Mouse (Mus musculus): ENCODE measurements around the gene Atp2c2.

The Atp2c2 gene

DNA sequence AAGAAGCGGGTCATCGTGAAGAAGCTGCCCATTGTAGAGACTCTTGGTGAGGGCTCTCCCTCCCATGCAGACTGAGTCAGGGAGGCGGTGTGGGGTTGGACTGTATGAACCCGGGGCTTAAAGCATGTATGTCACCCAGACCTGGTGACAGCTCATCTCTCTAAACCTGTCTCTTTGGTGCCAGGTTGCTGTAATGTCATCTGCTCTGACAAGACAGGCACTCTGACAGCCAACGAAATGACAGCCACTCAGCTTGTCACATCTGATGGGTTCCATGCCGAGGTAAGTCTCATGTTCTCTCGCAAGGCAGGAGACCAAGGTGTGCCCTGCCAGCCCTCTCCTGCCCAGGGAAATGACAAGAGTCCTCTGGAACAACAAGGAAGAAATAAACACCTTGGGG, 42.6 kb downstream of the Atp2c2 start:
- no peak for DNase-seq (ENCODE audit: low read depth, low spot score)

DNA sequence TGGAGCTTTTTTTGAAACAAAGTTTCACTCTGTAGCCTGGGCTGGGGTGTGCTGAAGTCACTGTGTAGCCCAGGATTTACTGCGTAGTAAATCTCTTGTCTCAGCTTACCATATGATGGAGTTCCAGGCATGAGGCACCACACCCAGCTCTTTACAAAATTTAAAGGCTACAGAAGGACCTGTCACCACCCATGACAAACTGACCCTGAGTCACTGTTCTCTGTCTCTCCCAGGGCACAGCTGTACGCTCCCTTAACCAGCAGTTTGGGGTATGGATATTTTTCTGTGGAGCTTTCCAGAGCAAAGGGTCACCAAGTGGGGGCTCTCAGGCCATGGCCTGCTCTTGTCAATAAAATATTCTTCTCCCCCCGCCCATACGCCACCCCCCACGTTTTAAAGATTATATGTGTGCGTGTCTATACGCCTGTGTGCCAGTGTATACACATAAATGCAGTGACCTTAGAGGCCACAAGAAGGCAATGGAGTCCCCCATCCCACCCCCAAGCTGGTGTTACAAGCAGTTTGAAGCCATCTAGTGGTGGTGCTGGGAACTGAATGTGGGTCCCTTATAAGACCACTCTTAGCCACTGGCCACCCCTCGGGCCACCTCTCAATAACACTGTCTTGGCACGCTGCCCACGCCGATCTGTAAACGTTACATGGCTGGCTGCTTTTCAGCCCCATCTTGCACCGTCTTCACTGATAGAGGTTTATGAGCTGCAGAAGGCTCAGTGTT, 43.6 kb downstream of the Atp2c2 start:
- DNase-seq (ENCODE audit: low read depth, low spot score): peak; percentile 88

DNA sequence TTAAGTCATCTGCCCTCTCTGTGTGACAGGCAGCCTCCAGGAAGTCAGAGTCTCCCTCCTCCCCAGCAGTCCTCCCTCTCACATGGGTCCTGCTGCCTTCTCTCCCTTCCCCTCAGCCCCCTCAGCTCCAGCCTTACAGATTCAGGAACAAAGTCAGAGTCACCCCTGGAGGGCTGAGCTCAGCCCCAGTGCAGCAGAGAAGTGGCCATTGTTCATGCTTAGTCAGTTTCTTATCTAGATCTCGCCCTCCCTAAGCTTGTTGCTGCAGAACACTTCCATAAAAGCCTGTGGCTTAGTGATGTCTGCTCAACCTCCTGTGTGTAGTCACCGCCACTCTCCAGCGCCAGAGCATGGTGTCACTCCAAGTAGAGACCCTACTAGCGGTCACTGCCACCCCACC, 44.8 kb downstream of the Atp2c2 start:
- peak; percentile 7 for DNase-seq (ENCODE audit: low read depth, low spot score)

DNA sequence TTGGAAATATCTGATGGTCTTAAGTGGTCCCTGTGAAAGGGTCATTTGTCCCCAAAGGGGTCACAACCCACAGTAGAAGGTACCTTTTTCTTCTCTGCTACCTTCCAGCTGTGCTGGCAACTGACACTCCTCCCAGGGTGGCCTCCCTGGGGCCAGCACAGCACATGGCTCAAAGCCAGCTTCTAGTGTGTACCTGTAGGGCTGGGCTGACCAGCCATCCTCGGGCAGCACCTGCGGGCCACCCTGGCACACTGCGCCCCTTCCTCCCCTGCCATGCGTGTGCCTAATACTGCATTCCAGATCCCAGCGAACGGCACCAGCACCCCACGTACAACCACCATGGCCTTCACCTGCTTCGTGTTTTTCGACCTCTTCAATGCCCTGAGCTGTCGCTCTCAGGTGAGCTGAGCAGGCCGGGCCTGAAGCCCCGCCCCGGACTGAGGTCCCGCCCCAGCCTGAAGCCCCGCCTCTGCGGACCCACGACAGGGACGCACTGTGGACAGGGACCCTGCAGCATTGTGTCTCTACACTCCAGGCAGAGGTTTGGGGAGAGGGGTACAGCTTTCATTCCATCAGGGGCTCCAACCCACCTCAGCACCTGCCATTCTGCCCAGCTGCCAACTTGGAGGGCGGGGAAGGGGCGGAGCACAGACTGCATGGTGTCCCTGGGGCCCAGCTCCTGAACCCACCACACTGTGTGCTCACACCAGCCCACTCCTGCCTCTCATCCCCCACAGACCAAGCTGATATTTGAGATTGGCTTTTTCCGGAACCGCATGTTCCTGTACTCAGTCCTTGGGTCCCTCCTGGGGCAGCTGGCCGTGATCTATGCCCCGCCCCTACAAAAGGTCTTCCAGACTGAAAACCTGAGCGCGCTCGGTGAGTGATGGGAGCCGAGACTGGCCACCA, 55.7 kb downstream of the Atp2c2 start:
- no peak for DNase-seq (ENCODE audit: low read depth, low spot score)

DNA sequence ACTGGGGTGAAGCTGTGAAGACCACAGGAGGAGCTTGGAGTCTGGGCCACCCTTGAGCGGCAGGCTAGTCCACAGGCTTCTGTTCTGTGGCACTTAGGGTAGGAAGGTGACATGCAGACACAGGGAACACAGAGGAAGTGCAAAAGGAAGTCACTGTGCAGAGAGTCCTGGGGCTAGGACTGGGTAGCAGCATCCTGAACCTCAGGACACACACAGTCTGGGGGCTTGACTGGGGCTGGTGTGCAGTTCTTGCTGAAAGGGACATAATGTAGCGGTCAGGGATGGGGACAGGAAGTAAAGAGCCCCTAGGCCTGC, 56.3 kb downstream of the Atp2c2 start:
- DNase-seq (ENCODE audit: low read depth, low spot score): no peak

DNA sequence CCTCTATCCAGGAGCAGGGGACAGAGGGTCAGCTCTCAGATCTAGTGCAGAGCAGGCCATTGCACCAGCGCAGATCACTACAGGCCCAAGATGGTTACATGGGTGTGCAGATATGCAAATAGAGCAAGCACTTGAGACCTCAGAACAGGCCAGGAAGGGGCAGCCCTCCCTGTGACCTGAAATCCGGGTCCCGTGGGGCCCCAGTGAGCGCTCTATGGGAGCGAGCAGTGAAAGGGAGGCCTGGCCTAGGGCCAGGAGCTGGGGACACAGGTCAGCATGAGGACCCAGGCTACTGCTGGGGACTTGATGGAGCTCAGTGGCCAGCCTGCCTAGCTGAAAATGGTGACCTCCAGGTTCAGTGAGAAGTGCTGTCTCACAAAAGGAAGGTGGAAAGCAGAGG, 56.7 kb downstream of the Atp2c2 start:
- no peak for DNase-seq (ENCODE audit: low read depth, low spot score)

DNA sequence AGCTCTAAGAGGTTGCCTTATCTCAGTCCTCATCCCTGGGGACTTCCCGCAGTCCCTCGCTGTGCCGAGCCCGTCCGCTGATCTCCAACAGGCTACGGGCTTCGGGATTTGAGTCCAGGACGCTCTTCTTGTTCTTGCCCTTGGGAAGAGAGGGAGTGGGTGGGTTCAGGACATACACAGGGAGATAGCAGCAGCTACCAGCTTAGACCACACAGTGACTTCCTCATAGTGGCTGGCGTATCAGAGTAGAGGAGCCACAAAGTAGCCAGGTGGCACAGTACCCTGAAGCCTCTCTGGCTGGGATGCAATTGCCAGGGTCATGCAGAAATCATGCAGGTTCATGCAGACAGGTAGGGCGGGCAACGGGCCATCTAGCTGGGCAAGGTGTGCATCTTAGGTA, 61.9 kb downstream of the Atp2c2 start:
- DNase-seq (ENCODE audit: low read depth, low spot score): no peak

DNA sequence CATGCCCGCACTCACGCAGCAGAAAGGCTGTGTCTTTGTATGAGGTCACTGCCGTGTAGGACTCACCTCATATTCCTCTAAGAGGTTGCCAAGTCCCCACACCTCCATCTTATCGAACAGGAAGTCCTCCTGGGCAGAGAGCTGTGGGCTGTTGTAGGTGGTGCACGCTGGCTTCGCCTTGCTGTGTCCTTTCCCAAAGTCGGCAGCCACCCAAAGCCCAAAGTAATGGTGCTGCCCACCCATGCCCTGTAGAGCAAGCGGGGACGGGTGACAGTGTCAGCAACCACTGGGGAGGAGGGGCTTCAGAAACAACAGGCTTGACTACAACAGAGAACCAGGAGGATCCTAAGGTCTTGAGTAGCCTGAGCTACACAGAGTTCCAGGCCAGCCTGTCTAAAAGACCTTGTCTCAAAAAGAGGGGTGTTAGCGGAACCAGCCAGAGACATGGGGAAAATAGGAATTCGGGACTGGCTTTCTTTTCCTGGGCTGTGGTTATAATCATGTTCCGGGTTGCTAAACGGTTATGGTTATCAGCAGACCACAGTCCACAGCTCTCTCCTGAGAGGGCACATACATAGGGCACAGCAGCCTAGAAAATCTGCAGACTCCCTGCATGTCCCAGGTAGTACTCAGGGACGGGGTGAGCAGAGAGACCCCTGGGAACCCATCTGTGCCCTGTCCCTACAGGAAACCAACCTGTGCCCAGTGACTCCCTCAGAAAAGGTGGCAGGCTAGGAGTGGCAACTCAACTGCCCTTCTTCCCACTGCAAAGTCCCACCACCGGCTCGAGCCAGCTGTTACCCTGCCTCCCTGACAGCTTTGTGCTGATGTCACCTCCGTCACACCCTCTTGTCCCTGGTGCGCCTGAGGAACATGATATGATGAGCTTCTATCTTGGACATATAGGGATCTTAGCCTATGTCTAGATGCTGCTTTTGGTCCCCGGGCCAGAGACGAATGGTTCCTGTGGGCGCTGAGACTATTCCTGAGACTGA, 62.7 kb downstream of the Atp2c2 start:
- no peak for DNase-seq (ENCODE audit: low read depth, low spot score)

DNA sequence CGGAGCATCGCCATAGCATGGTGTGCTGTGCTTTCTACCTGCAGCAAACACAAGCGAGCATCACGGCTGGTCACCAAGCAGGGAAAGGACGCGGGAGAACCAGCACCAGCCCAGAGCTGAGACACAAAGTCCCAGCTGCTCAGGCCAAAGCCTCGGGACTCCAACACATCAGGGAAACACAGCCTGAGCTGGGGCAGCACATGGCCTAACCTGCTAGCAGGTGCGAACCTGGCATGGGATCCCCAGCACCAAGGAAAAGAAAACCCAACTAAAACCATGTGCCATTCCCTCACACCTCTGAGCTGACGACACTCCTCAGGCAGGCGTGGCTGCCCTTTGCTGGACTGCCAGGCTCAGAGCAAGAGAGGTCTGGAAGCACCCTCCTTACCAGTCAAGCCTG, 65.5 kb downstream of the Atp2c2 start:
- DNase-seq (ENCODE audit: low read depth, low spot score): no peak

DNA sequence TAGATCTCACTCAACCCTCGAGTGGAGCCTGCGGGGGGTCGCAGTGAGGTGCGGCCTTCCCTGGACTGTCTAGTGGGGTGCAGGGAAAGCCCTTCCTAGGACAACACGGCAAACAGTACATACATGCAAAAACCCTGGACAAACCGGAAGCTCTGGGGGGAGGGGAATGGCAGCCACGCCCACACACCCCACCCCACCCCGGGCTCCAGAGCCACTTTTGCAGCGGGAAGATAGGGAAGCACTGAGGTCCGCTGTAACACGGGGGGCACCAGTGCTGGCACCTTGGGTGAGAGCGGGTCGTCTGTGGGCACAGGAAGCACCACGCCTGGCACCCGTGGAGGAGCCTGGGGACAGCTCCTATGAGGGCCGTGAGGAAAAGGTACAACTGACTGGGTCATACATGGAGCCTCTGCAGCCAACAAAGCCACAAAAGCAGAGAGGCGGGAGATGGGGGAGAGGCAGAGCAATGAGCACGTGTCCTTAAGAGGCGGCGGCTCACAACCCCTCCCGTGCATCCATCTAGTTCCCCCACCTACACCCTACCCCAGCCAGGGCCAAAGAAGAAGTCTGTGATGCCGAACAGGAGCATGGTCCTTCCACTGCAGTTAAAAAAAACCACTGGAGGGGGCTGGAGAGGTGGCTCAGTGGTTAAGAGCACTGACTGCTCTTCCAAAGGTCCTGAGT, 66.1 kb downstream of the Atp2c2 start:
- DNase-seq (ENCODE audit: low read depth, low spot score): no peak

DNA sequence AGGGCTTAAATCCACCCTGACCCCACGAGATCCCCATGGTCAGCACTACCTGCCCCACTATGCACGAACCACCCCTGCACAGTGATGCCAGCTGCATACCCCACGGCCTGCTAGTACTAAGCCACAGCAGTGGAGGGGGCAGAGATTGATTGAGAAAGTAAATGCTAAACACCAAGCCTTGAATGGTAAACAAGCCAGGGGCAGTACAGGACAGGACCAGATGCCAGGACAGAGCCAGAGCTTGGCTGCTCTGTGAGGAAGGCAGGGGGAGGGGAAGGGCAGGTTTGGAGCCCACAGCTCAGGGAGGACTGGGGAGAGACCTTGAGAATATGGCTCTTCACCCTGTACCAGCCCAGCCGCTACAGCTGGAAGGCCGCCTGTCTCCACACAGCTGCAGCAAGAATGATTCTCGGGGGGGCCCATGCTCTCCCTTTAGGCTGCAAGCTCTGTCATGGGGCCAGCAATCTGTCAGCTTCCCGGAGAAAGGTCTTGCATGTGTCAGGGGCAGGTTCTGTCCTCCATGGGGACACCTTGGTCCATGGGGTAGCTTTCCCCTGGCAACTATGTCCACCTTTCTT, 76.9 kb downstream of the Atp2c2 start:
- no peak for DNase-seq (ENCODE audit: low read depth, low spot score)

DNA sequence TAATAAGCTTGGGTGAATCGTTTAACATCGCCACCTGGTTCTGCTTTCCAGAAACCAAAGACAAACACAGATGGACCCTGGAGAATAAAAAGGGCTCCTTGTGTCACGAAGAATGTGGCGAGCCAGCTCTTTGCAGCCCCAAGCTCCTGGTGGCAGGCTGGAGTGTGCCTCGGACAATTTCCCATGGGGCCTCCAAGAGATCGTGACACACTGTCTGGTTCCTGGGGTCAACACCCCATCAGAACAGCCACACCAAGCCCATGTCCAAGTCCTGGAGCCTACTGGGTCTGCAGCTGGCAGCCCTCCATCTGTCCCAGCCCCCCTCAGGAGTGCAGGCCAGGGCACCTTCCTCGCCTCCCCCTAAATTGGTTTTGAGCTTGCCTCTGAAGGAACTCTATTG, 78.0 kb downstream of the Atp2c2 start:
- peak; percentile 32 for DNase-seq (ENCODE audit: low read depth, low spot score)

DNA sequence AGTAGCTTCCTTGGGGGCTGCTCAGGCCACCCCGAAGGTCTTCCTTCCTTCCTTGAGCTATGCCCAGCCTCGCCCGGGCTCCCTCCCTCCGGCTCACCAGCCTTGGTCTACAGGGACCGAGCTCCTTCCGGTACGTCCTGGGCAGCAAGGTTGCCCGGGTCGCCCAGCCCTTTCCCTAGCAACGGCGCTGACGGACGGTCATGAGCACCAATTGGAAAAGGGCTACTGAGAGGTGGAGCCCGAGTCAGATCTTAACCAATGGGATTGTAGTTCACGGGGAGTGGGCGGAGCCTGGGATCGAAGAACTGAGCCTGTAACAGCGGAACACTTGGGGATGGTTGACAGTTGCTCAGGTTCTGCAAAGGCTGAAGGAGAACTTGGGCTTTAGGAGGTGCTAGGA, 78.5 kb downstream of the Atp2c2 start, which contains the start of gene Tldc1:
Gene Tldc1, minus strand, starts transcription at position 154 of the 400 bp plus-strand sequence.
- DNase-seq (ENCODE audit: low read depth, low spot score): peak; percentile 96

DNA sequence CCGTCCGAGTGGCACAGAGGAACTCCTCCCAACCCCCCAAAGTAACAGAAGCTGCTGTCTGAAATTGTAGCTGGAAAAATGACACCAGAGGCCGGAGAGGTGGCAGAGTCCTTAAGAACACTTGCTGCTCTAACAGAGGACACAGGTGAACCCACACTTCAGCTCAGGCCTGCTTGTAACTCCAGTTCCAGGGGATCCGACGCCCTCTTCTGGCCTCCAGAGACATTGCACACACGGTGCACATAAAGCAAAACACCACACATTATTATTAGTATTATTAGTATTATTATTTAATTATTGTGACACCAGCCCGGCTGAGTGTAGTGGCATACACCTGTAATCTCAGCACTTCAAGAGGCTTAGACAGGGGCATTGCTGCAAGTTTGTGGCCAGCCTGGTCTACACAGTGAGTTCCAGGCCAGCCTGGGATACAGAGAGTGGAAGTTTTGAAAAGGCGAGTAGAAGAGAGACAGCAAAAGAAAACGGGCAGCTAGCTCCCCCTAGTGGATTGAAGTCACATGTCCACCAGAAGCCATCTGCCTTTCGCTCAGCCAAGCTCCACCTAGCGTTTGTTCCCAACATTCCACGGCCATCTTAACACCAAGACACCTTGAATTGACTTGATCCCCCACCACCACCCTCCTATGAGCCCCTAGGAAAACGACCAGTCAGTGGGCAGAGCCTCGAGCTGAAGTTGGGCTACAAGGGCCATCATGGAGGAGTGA, 79.4 kb downstream of the Atp2c2 start:
- peak; percentile 90 for DNase-seq (ENCODE audit: low read depth, low spot score)

DNA sequence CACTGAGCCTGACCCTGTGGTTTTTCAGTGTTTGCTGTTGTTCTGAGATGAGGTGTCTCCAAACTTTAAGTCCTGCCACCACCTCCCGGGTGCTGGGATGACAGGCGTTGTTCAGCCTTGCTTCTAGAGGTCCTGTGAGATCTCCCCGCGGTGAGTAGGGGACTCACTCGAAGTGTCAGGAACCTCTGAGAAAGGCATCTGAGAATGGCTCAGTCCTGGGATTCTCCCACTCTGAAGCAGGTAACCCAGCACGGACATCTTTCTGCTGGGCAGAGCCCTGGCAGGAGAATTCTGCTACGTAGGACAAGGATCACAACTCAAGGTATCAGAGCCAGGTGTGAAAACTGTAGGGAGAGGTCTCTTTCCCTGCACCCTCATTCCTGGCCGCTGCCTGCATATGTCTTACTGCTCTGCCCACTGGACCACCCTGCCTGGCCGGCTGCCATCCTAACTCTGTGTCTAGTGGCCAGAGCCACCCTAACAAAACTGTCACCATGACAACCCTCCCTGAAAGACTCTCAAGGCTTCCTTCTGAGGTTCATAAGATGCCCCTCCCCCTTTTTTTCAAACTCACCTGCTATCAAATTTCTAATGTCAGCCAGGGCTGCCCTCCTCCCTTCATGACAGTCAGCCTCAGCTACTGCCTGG, 80.7 kb downstream of the Atp2c2 start:
- no peak for DNase-seq (ENCODE audit: low read depth, low spot score)

DNA sequence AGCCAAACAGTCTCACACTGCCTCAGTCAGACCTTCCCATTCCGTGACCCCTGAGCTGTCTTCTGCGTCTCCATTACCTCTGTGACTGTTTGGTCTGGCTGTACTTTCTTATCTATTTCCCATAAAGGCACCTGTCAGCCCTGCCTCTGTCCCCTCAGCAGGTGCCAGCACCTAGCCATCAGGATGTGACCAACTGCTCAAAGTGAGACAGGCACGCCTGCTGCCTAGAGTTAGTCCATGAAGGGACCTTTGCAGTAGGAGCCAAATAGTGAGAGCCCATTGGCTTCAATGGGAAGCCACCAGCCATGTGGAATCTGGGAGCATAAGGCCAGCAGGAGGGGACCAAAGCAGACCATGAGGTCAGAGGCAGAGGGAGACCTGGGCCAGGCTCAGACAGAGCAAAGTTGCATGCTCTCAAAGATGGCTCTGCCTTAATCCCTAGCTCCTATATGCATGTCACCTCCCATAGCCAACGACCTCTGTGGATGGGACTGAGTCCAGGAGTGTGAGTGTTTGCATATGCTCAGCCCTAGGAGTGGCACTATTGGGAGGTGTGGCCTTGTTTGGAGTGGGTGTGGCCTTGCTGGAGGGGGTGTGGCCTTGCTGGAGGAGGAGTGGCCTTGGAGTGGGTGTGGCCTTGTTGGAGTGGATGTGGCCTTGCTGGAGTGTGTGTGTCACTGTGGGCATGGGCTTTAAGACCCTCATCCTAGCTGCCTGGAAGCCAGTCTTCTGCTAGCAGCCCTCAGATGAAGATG, 81.5 kb downstream of the Atp2c2 start:
- peak; percentile 17 for DNase-seq (ENCODE audit: low read depth, low spot score)

DNA sequence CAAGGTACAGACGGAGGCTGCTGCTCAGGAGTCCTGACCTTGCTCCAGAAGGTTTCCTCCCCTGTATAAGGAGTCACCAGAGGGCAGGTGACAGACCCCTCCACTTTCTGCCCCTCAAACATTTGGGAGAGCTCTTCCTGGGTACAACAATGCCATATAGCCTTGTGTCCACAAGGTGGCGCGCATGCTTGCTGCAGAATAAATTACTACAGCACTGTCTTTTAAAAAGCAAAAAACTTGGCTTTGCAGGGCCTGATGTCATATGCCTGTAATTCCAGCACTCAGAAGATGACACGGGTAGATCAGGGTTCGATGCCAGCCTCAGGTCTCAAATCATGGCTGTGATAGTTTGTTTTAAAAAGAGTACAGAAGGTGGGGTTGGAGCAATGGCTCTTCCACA, 82.9 kb downstream of the Atp2c2 start:
- DNase-seq (ENCODE audit: low read depth, low spot score): peak; percentile 86

DNA sequence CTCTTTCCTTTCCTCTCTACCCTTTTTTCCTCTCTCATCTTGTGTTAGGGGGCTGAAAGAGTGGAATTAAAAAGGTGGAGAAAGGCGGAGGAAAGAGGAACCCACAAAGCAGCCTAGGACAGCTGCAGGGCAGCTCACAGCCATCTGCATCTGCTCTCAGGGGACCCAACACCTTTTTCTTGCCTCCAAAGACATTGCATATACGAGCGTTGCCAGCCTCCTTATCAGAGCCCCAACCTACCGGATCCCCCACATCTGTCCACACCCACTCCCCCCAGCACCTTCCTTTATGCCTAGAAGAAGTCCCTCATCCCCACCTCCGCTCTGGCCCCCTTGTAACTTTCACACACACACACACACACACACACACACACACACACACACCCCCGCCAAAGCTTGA, 83.8 kb downstream of the Atp2c2 start:
- no peak for DNase-seq (ENCODE audit: low read depth, low spot score)

DNA sequence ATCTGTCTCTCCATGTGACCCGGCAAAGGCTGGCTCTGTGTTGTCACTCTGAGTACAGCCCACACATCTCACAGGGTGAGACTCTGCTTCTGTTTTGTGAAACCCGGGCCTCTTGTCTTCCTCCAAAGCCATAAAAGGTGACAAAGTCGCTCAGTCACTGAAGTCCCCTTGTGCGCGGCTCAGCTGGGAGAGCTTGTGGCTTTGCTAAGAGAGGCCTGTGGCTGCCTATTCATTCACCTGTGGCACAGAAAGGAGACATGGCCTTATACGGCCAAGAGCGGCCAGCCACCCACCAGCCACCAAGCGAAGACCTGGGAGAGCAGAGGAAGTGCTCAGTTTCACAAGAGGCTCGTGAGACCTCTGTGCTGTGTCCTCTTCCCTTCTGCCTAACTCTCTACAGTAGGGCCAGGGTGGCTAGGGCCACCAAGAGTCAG, 84.3 kb downstream of the Atp2c2 start:
- no peak for DNase-seq (ENCODE audit: low read depth, low spot score)

Measured in 3T3-L1 (cell line).